Mouse (Mus musculus): ENCODE measurements around the gene Gskip.

Gene Gskip

GRCm38 (mm10) chr12:105683933-105684901 lies at the start of gene Gskip:
Gene Gskip, plus strand, starts transcription at chr12:105684829.
- DNase-seq (ENCODE audit: low spot score) = peak; percentile 53

- DNase-seq (ENCODE audit: low spot score) = no peak
These were observed 48.1 kb upstream of the Gskip start for GRCm38 (mm10) chr12:105636551-105636950.

GRCm38 (mm10) chr12:105637554-105637953 lies 47.1 kb upstream of the Gskip start:
- DNase-seq (ENCODE audit: low spot score) = no peak

GRCm38 (mm10) chr12:105642770-105643321 lies 41.8 kb upstream of the Gskip start:
- DNase-seq (ENCODE audit: low spot score) = no peak

- DNase-seq (ENCODE audit: low spot score) = no peak
These were observed 28.8 kb upstream of the Gskip start for GRCm38 (mm10) chr12:105655850-105656249.

GRCm38 (mm10) chr12:105676274-105676673 lies 8.4 kb upstream of the Gskip start:
- DNase-seq (ENCODE audit: low spot score) = no peak

GRCm38 (mm10) chr12:105678211-105678610 lies 6.4 kb upstream of the Gskip start:
- DNase-seq (ENCODE audit: low spot score) = no peak

- DNase-seq (ENCODE audit: low spot score) = no peak
These were observed 5.9 kb upstream of the Gskip start for GRCm38 (mm10) chr12:105678762-105679161.

GRCm38 (mm10) chr12:105685001-105685691 lies 517 bp downstream of the Gskip start, which contains the start of gene Atg2b:
Gene Atg2b, minus strand, starts transcription at chr12:105685211.
- DNase-seq (ENCODE audit: low spot score) = peak; percentile 97

GRCm38 (mm10) chr12:105686791-105687190 lies 2.2 kb downstream of the Gskip start:
- no peak for DNase-seq (ENCODE audit: low spot score)

- no peak for DNase-seq (ENCODE audit: low spot score)
These were observed 2.8 kb downstream of the Gskip start for GRCm38 (mm10) chr12:105687416-105687815.

- no peak for DNase-seq (ENCODE audit: low spot score)
These were observed 3.9 kb downstream of the Gskip start for GRCm38 (mm10) chr12:105688546-105688945.

- DNase-seq (ENCODE audit: low spot score) = no peak
These were observed 4.8 kb downstream of the Gskip start for GRCm38 (mm10) chr12:105689435-105689834.

- DNase-seq (ENCODE audit: low spot score) = no peak
These were observed 9.4 kb downstream of the Gskip start for GRCm38 (mm10) chr12:105694021-105694420.

- DNase-seq (ENCODE audit: low spot score) = no peak
These were observed 11.2 kb downstream of the Gskip start for GRCm38 (mm10) chr12:105695848-105696247.

GRCm38 (mm10) chr12:105697104-105697780 lies 12.6 kb downstream of the Gskip start:
- DNase-seq (ENCODE audit: low spot score) = no peak

GRCm38 (mm10) chr12:105700433-105700832 lies 15.8 kb downstream of the Gskip start:
- DNase-seq (ENCODE audit: low spot score) = no peak

- peak; percentile 92 for DNase-seq (ENCODE audit: low spot score)
These were observed 21.3 kb downstream of the Gskip start, which contains the start of gene Ak7 for GRCm38 (mm10) chr12:105705799-105706487. Gene Ak7, plus strand, starts transcription at chr12:105705976.

- DNase-seq (ENCODE audit: low spot score) = no peak
These were observed 34.0 kb downstream of the Gskip start for GRCm38 (mm10) chr12:105718616-105719015.

- no peak for DNase-seq (ENCODE audit: low spot score)
These were observed 35.6 kb downstream of the Gskip start for GRCm38 (mm10) chr12:105720196-105720595.

- peak; percentile 41 for DNase-seq (ENCODE audit: low spot score)
These were observed 37.0 kb downstream of the Gskip start for GRCm38 (mm10) chr12:105721452-105722132.

Measured in retina, embryonic 14.5 days (tissue).